Mouse (Mus musculus) monocyte, adult 2 months (primary cell): ENCODE data around the gene Usp12.

ENCODE experiments used
- DNase-seq, 2 experiments: peaks; one replicate each; pipeline ENCODE4 v3.0.0; 2022; ENCODE audit warnings: low spot score in 2 of 2, low read depth in 1 of 2

Usp12 gene

DNA sequence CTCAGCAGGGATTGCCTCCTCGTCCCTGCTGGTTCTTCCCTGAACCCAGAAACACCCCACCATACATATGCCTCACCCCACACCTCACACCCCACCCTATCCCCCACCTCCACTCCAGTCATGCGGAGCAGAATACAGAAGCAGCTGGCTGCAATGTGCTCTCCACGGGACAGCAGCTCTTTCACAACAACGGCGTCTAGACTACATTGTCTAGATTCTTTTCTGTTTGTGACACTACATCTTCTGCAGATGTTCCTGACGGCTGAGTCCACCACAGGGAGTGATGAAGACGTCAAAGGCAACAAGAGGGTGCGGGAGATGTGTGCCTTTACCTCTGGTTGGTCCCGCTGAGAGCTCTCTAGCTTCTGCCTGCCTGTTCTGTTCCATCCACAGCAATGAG is 3.2 kb upstream of the Usp12 start:
- no peak for DNase-seq

GRCm38 (mm10) chr5:146795728-146796127 is 922 bp upstream of the Usp12 start:
- no peak for DNase-seq

- DNase-seq, result no peak
Measured at GRCm38 (mm10) chr5:146794084-146794852, 538 bp downstream of the Usp12 start.

GRCm38 (mm10) chr5:146793630-146794083 is 1.1 kb downstream of the Usp12 start:
- no peak for DNase-seq

GRCm38 (mm10) chr5:146792140-146792791 is 2.5 kb downstream of the Usp12 start:
- no peak for DNase-seq

DNA sequence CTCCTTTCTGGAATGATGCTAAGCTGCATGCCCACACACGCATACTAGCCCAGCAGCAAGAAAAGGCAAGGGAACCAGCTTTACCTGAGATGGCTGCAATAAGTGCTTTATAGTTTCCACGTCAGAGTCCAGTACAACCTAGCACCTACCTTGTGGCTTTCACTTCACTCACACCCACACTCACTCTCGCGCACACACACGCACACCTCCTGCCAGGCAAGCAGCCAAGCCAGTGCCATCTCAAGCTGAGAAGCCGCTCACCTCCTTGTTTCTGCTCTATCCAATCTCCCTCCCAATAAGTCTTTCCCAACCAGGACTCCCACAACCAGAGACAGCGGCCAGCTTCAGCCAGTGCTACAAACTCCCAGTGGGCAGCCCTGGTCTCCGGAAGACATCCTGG is 3.9 kb downstream of the Usp12 start:
- no peak for DNase-seq

GRCm38 (mm10) chr5:146789413-146789812 is 5.4 kb downstream of the Usp12 start:
- DNase-seq, result no peak

DNA sequence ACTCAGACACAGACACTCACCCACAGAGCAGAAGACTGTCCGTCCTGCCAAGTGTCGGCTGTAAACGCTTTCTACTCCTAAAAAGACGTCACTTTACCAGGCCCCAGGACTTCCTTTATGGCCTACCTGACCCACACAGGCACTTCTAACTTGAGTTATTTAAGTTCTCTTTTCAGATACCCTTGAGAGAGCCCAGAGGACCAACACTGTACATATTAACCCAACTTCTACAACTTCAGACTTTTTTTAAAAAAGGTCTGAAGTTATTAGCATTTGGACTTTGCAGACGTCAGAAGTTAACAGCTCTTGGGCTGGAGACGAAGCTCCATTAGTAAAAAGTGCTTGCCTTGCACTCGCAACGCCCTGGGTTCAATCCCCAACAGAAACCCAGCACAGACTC is 8.7 kb downstream of the Usp12 start:
- DNase-seq, result no peak

DNA sequence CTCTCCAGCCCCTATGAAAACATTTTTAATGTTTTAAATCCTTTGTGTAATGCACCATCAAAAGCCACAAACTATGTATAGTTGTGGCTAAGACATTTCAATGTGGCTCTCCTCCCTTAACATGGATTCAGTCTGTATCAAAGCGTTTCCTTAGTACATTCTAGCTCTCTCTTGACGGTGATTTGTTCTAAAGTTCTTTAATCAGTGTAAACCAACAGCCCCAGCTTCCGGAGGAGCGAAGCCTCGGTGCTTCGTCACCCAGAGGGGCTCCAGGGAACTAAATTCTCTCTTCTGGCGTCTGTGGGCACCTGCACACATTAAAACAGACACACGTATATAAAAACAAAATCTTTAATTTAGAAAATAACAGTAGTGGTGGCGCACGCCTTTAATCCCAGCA is 10.9 kb downstream of the Usp12 start:
- no peak for DNase-seq

DNA sequence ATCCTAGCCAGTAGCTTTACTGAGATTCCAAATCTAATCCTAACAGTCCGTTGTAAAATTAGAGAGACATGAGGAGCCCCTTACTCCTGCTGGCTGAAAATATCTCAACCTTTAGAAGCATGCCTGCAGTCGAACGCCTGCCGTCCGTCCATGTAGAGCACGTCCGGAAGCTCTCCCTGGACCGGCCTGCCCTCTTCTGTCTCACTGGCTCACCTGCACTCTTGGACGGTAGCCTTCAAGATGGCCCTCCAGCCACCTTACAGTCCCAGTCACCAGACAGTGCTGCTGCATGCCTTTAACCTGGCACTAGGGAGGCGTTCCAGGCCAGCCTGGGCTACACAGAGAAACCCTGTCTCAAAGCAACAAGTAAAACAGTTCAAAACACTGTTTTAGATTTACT is 11.5 kb downstream of the Usp12 start:
- DNase-seq, result no peak

- DNase-seq, result peak in 1 of 2 experiments; percentile 44
Measured at GRCm38 (mm10) chr5:146781663-146782062, 13.1 kb downstream of the Usp12 start.

- no peak for DNase-seq
Measured at GRCm38 (mm10) chr5:146779931-146780330, 14.9 kb downstream of the Usp12 start.

- no peak for DNase-seq
Measured at GRCm38 (mm10) chr5:146776988-146777639, 17.7 kb downstream of the Usp12 start.

GRCm38 (mm10) chr5:146771982-146772381 is 22.8 kb downstream of the Usp12 start:
- no peak for DNase-seq

- DNase-seq, result no peak
Measured at GRCm38 (mm10) chr5:146770002-146770848, 24.6 kb downstream of the Usp12 start.

DNA sequence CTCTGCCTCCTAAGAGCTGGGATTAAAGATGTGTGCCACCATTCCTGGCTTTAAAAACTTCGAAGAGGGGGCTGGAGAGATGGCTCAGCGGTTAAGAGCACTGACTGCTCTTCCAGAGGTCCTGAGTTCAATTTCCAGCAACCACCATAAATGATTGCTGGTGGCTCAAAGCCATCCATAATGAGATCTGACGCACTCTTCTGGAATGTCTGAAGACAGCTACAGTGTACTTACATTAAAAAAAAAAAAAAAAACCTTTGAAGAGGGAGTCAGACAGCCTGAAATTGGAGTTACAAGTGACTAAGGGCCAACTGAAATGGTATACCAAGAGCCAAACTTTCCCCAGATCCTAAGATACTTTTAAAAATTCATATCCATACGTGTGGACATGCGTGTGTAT is 29.0 kb downstream of the Usp12 start:
- DNase-seq, result no peak

DNA sequence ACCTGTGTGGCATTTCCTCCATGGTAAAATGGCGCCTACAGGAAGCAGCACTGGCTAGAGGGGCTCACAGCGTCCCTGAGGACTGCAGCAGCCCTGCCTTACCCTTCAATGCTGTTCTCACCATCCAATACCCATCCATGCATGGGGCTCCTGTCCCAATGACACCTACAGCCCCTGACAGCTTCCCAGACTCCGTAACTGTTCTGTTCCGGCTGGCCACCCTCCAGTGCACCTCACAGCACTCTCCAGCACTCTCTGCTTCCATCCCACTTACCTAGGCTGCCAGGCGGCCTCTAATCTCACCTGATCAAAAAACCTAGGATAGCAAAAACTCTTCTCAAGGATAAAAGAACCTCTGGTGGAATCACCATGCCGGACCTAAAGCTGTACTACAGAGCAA is 35.6 kb downstream of the Usp12 start:
- no peak for DNase-seq

GRCm38 (mm10) chr5:146757921-146758320 is 36.9 kb downstream of the Usp12 start:
- DNase-seq, result no peak

DNA sequence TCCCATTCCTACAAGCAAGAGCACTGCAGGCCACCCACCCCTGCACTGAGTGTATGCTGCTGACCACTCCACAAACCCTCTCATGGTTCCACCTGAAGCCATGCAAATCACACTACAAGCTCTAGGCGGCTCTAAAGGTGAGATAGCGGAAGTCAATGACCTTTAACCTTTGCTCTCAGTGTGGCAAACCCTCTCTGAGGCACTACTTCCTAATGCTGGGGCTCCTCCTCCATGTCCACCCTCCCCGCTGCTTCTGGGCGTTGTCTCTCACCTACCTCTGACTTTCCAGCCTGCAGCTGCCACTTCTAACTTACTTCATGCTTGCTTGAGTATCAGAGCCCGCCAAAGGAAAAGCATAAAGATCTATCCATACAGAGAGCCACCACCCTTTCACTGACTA is 37.5 kb downstream of the Usp12 start:
- DNase-seq, result no peak

DNA sequence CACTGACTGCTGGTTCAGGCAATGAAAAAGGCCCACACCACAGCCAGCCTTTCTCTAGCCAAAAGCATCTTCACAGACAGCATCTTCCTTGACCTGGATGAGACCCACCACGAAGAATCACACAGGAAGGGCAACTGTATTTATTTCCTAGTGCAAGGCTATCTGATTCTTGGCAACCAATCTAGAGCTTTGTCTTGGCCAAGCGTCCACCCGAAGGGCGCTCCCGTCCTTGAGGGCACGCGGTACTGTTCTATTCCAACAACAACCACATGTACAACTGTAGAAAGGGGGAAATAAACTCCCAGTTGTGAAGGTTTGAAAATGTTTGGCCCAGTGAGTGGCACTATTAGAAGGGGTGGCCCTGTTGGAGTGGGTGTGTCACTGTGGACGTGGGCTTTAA is 41.6 kb downstream of the Usp12 start:
- no peak for DNase-seq

DNA sequence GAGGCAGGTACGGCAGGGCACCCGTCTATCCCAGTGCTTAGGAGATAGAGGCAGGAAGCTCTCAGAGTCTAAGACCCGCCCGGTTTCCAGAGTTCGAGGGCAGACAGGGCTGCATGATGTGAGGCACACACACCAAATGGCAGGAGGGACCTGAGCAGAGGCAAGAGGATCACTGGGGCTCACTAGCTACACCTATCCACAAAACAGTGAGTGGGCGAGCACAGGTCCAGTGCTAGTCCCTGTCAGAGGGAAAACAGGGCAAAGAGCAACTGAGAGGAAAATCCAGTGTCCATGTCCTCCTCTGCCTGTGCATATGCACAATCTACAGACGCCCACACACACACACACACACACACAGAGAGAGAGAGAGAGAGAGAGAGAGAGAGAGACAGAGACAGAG is 43.8 kb downstream of the Usp12 start:
- no peak for DNase-seq
